Mouse (Mus musculus): ENCODE measurements around the gene Csf3r.

Gene Csf3r

DNA sequence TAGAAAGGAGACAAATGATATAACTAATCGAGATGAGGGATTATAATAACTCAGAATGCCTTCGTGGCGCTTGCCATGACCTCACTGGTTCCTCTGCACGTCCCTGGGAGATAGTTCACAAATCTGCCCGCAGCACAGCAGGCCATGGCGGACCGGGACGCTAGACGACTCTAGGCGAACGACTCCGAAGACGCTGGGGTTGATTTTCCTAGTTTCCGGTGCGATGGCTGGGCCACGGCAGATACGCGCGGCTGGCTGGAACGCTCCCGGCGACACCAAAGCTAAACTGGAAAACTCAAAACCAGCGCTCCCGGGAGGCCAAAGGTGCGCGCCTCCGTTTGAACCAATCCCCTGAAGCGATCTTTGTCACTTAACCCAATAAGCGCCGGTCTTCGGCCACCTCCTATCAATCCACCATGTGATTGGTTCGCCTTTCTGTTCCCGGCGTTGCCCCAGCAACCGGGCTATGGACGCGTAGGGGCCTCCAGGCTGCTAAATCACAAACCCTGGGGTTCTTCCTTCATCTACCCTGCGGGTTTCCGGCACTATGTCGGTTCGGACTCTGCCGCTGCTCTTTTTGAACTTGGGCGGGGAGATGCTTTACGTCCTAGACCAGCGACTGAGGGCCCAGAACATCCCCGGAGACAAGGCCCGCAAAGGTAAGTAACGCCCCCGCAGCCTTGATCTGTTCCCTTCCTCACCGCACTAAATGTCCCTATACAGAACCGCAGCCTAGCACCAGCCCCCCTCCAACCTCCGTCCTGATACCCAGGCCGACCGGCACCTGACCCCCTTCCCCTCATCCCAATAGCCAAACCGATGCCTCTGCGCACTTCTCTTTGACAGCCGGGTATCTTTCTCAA, 34.0 kb downstream of the Csf3r start, which contains the start of gene Oscp1:
Gene Oscp1 (plus strand): TSS at position 432 of the 863 bp plus-strand sequence.
- peak; percentile 88 to 89 for DNase-seq

DNA sequence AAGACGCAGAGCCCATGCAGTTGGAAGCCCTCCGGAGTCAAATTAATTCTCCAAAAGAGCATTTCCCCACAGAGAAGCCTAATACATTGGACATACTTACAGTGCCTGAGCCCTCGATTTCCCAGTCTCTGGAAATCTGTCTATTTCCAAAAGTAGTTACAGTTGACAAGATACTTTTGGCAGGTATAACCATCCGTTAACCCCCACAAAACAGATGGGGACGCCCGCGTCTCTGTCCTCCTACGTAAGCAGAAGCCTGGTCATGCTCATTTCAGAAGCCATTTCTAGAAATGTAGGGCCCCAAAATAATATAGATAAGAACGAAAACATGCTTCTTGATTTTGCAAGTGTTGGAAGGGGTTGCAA, 34.6 kb downstream of the Csf3r start:
- DNase-seq = no peak

DNA sequence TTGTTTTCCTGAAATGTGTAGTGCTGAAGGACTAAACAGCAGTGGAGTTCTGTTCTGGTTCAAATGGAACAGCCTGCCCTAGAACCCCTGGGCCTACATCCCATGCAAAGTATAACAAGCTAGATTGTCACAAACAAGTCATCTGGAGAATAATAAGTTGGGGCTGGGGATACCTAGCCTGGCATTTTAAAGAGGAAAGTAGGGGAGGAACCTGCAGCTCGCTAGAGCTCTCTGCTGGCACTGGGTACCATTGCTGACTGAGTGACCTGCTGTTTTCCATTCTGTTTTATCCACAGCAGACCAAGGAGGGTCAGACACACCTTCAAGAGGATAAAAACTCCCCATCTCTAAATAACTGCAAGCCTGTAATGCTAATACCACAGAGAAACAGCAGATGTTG, 38.5 kb downstream of the Csf3r start:
- peak; percentile 25 to 38 for DNase-seq

DNA sequence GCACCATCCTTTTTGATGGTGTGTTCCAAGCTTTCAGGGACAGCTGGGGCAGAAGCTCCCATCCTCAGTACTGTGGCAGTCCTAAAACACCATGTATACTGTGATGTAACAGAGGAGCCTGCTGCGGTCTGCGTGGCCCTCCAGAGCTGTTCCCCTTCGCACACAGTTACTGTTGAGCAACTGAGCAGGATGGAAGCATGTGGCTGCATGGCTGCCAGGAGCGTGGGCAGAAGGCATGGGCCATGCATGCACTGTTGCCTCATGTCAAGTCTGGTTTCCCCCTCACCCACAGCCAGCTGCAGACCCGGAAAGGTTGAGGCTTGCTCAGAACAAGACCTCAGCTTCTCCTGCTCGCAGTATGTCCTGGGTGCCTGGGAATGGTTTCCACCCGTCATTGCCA, 40.9 kb downstream of the Csf3r start:
- DNase-seq = no peak

DNA sequence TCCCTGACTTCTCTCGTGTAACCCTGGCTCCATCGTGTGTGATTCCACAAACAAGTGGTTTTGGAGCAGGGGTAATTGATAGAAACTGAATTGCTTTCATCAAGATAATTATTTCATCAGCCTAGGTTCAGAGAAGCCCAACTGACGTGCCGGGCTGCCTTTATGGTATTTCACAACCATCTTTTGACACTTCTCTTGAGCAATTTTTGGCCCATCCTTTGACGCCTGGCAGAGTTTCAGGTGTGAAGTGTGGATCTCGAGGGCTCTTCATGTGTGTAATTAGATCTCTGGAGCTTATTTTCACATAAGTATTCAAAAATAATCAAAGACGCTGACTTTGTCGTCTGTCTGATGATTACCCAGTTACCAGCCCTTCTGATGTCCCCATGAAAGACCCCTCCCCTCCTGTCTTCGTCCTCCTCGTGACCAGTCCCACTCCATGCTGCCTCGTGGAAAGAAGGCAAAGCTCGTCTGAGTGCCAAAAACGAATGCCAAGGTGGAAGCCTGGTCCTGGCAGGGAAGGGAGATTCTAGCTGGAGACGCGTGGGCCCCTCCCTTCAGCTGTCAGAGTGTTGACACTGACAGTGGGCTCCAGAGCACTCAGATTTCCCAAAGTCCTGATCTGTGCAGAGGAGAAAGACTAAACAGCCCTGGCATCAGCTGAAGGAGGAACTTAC, 43.2 kb downstream of the Csf3r start:
- no peak for DNase-seq

DNA sequence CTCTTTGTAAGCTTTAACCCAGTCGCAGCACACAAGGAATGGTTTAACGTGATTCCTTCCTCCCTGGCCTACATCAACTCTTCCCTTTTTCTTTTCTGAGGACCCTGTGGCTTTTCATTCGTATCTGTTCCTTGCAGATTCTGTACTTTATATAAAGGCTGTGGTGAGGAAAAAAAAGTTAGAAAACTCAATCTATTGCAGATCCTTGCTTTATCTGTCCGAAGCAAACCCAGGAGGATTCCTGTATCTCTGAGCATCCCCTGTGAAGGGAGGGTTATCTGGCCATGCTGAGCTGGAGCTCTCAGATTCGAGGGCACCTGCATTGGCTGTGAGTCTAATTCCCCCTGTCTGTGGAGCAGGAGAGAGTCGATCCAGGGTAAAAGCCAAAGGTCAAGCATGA, 44.5 kb downstream of the Csf3r start:
- DNase-seq = no peak

DNA sequence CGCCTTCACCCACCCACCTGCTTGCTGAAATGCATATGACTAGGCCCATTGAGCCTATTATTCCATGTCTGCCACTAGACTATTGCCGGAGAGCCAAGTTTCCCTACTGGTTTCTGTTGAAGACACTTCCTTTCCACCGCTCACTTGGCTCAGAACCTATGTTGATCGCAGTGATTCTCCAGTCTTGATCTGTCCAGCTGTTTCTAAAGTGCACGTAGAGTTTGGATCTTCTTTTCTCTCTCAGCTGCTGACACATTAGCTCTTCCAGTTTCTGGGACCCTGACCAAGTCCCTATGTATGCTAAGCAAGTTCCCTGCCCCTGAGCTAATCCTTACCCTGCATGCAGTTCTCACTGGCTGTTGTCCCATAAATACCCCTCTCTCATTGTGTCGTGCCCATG, 53.5 kb downstream of the Csf3r start:
- DNase-seq = no peak

DNA sequence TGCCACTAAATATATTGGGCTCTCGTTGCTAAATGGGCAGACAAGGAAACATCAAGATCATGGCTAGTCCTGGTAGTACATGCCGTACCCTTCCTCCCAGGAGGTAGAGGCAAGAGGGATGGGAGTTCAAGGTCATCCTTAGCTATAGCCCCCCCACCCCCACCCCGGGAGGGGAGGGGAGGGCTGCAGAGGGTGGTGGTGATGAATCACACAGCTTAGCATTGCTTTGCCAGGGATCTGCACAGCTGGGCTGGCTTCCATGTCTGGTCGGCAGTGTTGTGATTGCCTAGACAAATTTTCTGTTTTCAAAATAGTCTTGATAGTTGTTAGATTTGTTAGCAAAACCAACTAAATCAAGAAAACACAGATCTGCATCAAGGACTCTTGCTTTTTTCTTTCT, 54.9 kb downstream of the Csf3r start:
- no peak for DNase-seq

DNA sequence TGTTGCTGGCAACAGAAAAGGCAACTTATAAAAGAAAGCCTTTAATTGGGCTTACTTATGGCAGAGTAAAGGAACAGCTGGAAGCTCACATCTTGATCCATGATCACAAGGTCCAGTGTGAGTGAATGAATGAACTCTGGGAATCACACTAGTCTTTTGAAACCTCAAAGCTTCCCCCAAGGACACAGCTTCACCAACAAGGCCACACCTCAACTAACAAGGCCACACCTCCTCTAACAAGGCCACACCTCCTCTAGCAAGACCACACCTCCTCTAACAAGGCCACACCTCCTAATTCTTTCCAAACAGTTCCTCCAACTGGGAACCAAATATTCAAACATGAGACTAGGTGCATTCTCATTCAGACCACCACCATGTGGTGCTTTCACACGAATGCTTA, 57.3 kb downstream of the Csf3r start:
- no peak for DNase-seq

DNA sequence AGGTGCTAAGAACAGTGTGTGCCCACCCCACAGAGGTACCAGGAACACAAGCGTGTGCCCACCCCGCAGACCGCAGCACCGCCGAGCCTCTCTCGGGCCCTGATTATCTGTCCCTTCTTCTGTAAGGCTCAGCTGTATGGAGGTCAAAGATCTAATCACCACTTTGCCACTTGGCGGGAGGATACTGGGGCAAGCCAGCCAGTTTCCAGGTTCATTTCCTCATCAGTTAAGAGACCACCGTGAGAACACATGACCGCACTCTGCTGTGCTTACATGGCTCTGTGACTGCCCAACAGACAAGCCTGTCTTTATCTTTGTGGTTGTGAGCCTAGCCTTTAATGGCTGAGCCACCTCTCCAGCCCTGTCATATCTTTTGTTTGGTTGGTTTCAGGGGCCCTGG, 58.7 kb downstream of the Csf3r start:
- no peak for DNase-seq

DNA sequence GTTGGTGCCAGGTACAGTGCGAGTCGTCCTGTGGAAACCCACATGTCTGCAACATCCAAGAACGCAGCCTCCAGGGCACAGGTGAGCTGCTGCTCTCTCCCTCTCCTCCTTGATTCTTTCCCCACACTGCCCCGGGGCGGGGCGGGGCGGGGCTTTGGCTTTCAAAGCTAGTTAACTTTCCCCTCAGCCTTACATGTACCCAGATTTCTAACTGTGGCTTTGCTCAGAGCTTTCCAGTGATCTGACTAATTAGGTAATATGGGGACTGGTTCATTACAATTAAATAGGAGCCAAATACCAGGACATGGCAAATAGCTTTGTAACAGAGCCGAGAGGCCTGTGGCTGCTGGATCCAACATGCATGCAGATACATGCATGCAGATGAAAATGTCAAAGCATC, 60.0 kb downstream of the Csf3r start:
- DNase-seq = no peak

DNA sequence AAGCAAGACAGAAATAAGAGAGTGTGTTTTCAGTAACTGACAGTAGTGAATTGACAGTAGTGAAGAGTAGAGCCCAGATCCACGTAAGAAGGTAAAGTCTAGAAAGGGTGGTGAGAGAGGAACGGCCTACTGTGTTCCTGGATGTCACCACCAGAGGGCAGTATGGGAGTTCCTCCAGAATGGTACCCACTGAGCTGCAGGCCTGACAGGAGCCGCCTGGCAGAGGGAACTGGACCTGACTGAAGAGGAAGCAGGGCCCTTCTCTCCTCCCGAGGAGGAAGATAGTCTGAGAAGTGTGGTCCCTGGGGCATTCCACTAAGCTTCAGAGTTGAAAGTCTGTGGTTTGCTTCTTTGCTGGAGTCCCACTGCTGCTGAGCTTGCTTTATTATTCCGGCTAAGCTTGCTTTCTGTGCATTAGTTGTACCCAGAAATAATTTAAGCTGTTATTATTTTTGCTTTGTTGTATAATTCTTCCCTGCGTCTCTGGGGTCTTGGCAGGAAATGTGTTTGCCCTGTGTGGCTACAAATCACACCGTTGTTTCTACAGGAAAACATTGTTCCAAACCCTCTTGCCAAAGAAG, 61.7 kb downstream of the Csf3r start:
- DNase-seq = peak; percentile 86 to 88

DNA sequence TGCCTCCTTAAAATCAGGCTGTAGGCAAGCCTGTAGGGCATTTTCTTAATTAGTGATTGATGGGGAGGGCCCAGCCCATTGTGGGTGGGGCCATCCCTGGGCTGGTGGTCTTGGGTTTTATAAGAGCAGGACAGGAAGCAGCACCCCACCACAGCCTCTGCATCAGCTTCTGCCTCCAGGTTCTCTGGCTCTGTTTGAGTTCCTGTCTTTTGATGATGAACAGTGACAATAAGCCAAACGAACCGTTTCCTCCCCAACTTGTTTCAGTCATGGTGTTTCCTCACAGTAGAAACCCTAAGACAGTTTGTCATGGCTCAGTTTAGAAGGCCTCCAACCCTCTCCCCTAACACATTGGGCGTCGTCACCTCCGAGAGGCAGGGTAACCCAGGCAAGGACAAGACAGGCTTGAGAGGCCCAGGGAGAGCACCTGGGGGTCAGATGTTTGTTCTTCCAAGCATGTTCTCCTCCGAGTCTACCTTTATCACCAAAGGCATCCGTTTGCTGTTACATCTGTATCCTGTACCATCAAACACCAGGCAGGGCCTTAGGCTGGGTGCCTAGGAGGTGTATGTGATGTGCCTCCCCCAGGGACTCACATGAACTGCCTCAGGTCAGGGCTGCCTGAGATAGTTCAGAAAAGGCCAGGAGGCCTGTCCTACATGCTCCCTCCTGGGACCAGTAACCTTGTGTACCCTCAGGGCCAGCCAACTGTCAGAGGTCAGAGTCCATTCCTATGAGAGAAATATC, 65.9 kb downstream of the Csf3r start:
- no peak for DNase-seq

DNA sequence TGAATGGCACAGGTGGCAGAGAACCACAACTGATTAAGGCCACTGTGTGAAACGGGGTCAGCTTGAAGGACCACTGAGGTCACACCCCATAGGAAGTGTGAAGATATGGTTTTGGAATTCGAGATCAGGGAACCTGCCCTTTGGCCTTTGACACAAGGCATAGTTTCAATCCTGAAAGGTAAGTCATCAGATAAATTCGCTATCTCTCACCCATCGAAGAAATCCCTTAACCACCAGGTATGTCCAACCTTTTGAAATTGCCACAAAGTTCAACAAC, 66.4 kb downstream of the Csf3r start:
- DNase-seq = no peak

DNA sequence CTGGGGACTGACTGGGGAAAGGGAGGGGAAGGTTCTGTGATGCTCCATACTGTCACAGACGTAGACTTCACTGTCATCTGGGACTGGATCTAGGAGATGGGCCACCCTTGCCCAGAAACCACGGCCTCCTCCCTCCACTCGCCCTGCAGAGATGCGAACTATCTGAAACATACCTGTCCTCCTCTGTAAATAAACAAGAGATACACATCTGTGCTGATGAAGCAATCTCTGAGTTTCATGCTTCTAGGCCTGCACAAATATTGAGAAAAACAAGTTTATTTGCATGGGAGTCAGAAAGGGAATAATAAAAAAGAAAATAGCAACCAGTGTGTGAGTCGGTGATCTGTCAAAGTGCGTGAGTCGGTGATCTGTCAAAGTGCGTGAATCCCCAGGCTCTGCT, 67.5 kb downstream of the Csf3r start:
- no peak for DNase-seq

All from B cell, adult 2 months (primary cell).